Mouse (Mus musculus): ENCODE results near the gene Dctn2. TPM values are rescaled to one million over a fixed set of nuclear protein-coding genes. Genes with fewer than 3 reads are reported as not detected.

Gene Dctn2
- polyA plus RNA-seq (2014; fragmentation: Nextera tagmentation; extraction: Ambion mirVana), result 286 and 300 TPM in 2 replicates

- ATAC-seq (peak; percentile 96), DNase-seq (ENCODE audit: low spot score) (peak; percentile 98)
- Histone ChIP-seq H3K4me1 (ENCODE audit: control insufficient read depth, insufficient read depth, low read length) (peaks cover 11% of the 10 kb centered on the region; the same call in 1 of the 2 replicates), H3K27me3 (replicated peaks; ENCODE audit: control insufficient read depth, insufficient read depth, low read length) (no peaks in the 10 kb centered on the region), H3K4me3 (ENCODE audit: low read depth, low read length) (peak within 1 kb of the TSS; percentile 97), H3K4me2 (ENCODE audit: low read length) (peak within 1 kb of the TSS; percentile 83), H3K9ac (ENCODE audit: low read length) (peak within 1 kb of the TSS; percentile 99), H3K27ac (ENCODE audit: low read depth, low read length) (peak within 1 kb of the TSS; percentile 90), H3K36me3 (ENCODE audit: control insufficient read depth, insufficient read depth, low read length) (peaks cover 29% of the 10 kb centered on the region), H3K9me3 (replicated peaks; ENCODE audit: control insufficient read depth, low read length) (no peaks in the 10 kb centered on the region)
- WGBS, result under 1% methylated on average over 64 of the region's 70 CpGs
Measured at GRCm38 (mm10) chr10:127266112-127267091, at the start of gene Dctn2. Gene Dctn2 (plus strand): TSS chr10:127266368.

- Histone ChIP-seq H3K27me3 (replicated peaks; ENCODE audit: control insufficient read depth, insufficient read depth, low read length) (no peaks in the 10 kb centered on the region), H3K4me3 (ENCODE audit: low read depth, low read length) (no peak overlapping the region), H3K9me3 (replicated peaks; ENCODE audit: control insufficient read depth, low read length) (no peaks in the 10 kb centered on the region), H3K4me1 (ENCODE audit: control insufficient read depth, insufficient read depth, low read length) (no peaks in the 10 kb centered on the region), H3K36me3 (ENCODE audit: control insufficient read depth, insufficient read depth, low read length) (no peaks in the 10 kb centered on the region), H3K27ac (ENCODE audit: low read depth, low read length) (no peak overlapping the region), H3K4me2 (ENCODE audit: low read length) (no peak overlapping the region), H3K9ac (ENCODE audit: low read length) (no peak overlapping the region)
- DNase-seq (ENCODE audit: low spot score) (no peak), ATAC-seq (no peak)
- WGBS, result 97% methylated on average over 11 of the region's 11 CpGs
Measured at GRCm38 (mm10) chr10:127216456-127216855, 49.7 kb upstream of the Dctn2 start.

- Histone ChIP-seq H3K9ac (ENCODE audit: low read length) (no peak overlapping the region), H3K27me3 (replicated peaks; ENCODE audit: control insufficient read depth, insufficient read depth, low read length) (no peaks in the 10 kb centered on the region), H3K36me3 (ENCODE audit: control insufficient read depth, insufficient read depth, low read length) (no peaks in the 10 kb centered on the region), H3K9me3 (replicated peaks; ENCODE audit: control insufficient read depth, low read length) (no peaks in the 10 kb centered on the region), H3K4me3 (ENCODE audit: low read depth, low read length) (no peak overlapping the region), H3K4me1 (ENCODE audit: control insufficient read depth, insufficient read depth, low read length) (no peaks in the 10 kb centered on the region), H3K4me2 (ENCODE audit: low read length) (no peak overlapping the region), H3K27ac (ENCODE audit: low read depth, low read length) (no peak overlapping the region)
- DNase-seq (ENCODE audit: low spot score), result no peak
- no peak for ATAC-seq
Measured at GRCm38 (mm10) chr10:127217177-127217576, 49.0 kb upstream of the Dctn2 start.

- H3K27me3 ChIP-seq (replicated peaks; ENCODE audit: control insufficient read depth, insufficient read depth, low read length), result no peaks in the 10 kb centered on the region
- no peak overlapping the region for H3K4me2 ChIP-seq (ENCODE audit: low read length)
- WGBS, result 91% methylated on average over 2 of the region's 2 CpGs
- no peak for DNase-seq (ENCODE audit: low spot score)
- H3K36me3 ChIP-seq (ENCODE audit: control insufficient read depth, insufficient read depth, low read length), result no peaks in the 10 kb centered on the region
- no peak overlapping the region for H3K27ac ChIP-seq (ENCODE audit: low read depth, low read length)
- H3K9ac ChIP-seq (ENCODE audit: low read length), result no peak overlapping the region
- no peaks in the 10 kb centered on the region for H3K9me3 ChIP-seq (replicated peaks; ENCODE audit: control insufficient read depth, low read length)
- no peak overlapping the region for H3K4me3 ChIP-seq (ENCODE audit: low read depth, low read length)
- ATAC-seq, result no peak
- H3K4me1 ChIP-seq (ENCODE audit: control insufficient read depth, insufficient read depth, low read length), result no peaks in the 10 kb centered on the region
Measured at GRCm38 (mm10) chr10:127218339-127218738, 47.8 kb upstream of the Dctn2 start.

DNA sequence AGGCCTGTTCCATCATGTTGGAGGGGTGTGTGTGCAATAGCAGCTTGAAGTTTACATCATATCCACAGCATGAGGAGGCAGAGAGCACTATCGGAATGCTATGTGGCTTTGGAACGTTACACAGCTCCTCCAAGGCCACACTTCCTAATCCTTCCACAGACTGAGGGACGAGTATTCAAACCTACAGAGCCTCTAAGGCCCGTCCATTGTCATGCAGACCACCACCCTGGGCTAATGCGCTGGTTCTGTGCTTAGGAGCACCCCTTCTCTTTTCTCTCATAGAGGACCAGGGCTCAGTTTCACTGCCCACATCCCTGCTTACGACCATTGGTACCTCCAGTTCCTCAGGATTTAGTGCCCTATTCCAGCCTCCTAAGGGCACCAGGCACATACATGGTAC, 41.0 kb upstream of the Dctn2 start:
- DNase-seq (ENCODE audit: low spot score) (no peak), ATAC-seq (no peak)
- Histone ChIP-seq H3K27me3 (replicated peaks; ENCODE audit: control insufficient read depth, insufficient read depth, low read length) (no peaks in the 10 kb centered on the region), H3K9me3 (replicated peaks; ENCODE audit: control insufficient read depth, low read length) (no peaks in the 10 kb centered on the region), H3K27ac (ENCODE audit: low read depth, low read length) (no peak overlapping the region), H3K4me1 (ENCODE audit: control insufficient read depth, insufficient read depth, low read length) (no peaks in the 10 kb centered on the region), H3K4me3 (ENCODE audit: low read depth, low read length) (no peak overlapping the region), H3K4me2 (ENCODE audit: low read length) (no peak overlapping the region), H3K36me3 (ENCODE audit: control insufficient read depth, insufficient read depth, low read length) (peaks cover 31% of the 10 kb centered on the region), H3K9ac (ENCODE audit: low read length) (no peak overlapping the region)
- 28% methylated on average over 6 of the region's 6 CpGs for WGBS

GRCm38 (mm10) chr10:127225732-127226131, 40.4 kb upstream of the Dctn2 start:
- 33% methylated on average over 10 of the region's 10 CpGs for WGBS
- no peak for ATAC-seq
- Histone ChIP-seq H3K4me3 (ENCODE audit: low read depth, low read length) (no peak overlapping the region), H3K36me3 (ENCODE audit: control insufficient read depth, insufficient read depth, low read length) (peaks cover 36% of the 10 kb centered on the region), H3K4me1 (ENCODE audit: control insufficient read depth, insufficient read depth, low read length) (no peaks in the 10 kb centered on the region), H3K9me3 (replicated peaks; ENCODE audit: control insufficient read depth, low read length) (no peaks in the 10 kb centered on the region), H3K27ac (ENCODE audit: low read depth, low read length) (no peak overlapping the region), H3K9ac (ENCODE audit: low read length) (no peak overlapping the region), H3K4me2 (ENCODE audit: low read length) (no peak overlapping the region), H3K27me3 (replicated peaks; ENCODE audit: control insufficient read depth, insufficient read depth, low read length) (no peaks in the 10 kb centered on the region)
- no peak for DNase-seq (ENCODE audit: low spot score)

GRCm38 (mm10) chr10:127226318-127226895, 39.8 kb upstream of the Dctn2 start:
- 75% methylated on average over 8 of the region's 8 CpGs for whole genome bisulfite sequencing

GRCm38 (mm10) chr10:127227163-127227562, 39.0 kb upstream of the Dctn2 start:
- 82% methylated on average over 8 of the region's 8 CpGs for WGBS
- no peak overlapping the region for H3K27ac ChIP-seq (ENCODE audit: low read depth, low read length)
- H3K9me3 ChIP-seq (replicated peaks; ENCODE audit: control insufficient read depth, low read length), result no peaks in the 10 kb centered on the region
- DNase-seq (ENCODE audit: low spot score) (no peak), ATAC-seq (no peak)
- no peaks in the 10 kb centered on the region for H3K4me1 ChIP-seq (ENCODE audit: control insufficient read depth, insufficient read depth, low read length)
- H3K4me3 ChIP-seq (ENCODE audit: low read depth, low read length), result no peak overlapping the region
- no peaks in the 10 kb centered on the region for H3K27me3 ChIP-seq (replicated peaks; ENCODE audit: control insufficient read depth, insufficient read depth, low read length)
- H3K36me3 ChIP-seq (ENCODE audit: control insufficient read depth, insufficient read depth, low read length), result peaks cover 49% of the 10 kb centered on the region
- H3K4me2 ChIP-seq (ENCODE audit: low read length), result no peak overlapping the region
- no peak overlapping the region for H3K9ac ChIP-seq (ENCODE audit: low read length)

More at GRCm38 (mm10) chr10:127226318-127226895, 39.8 kb upstream of the Dctn2 start:
- no peak overlapping the region for H3K9ac ChIP-seq (ENCODE audit: low read length)
- no peak overlapping the region for H3K27ac ChIP-seq (ENCODE audit: low read depth, low read length)
- no peak for ATAC-seq
- H3K4me1 ChIP-seq (ENCODE audit: control insufficient read depth, insufficient read depth, low read length), result no peaks in the 10 kb centered on the region
- H3K9me3 ChIP-seq (replicated peaks; ENCODE audit: control insufficient read depth, low read length), result no peaks in the 10 kb centered on the region
- no peaks in the 10 kb centered on the region for H3K27me3 ChIP-seq (replicated peaks; ENCODE audit: control insufficient read depth, insufficient read depth, low read length)
- peaks cover 42% of the 10 kb centered on the region for H3K36me3 ChIP-seq (ENCODE audit: control insufficient read depth, insufficient read depth, low read length)
- no peak for DNase-seq (ENCODE audit: low spot score)
- no peak overlapping the region for H3K4me3 ChIP-seq (ENCODE audit: low read depth, low read length)
- H3K4me2 ChIP-seq (ENCODE audit: low read length), result no peak overlapping the region

- WGBS, result 24% methylated on average over 4 of the region's 4 CpGs
- Histone ChIP-seq H3K27ac (ENCODE audit: low read depth, low read length) (no peak overlapping the region), H3K9me3 (replicated peaks; ENCODE audit: control insufficient read depth, low read length) (no peaks in the 10 kb centered on the region), H3K9ac (ENCODE audit: low read length) (no peak overlapping the region), H3K36me3 (ENCODE audit: control insufficient read depth, insufficient read depth, low read length) (peaks cover 65% of the 10 kb centered on the region), H3K4me1 (ENCODE audit: control insufficient read depth, insufficient read depth, low read length) (no peaks in the 10 kb centered on the region), H3K27me3 (replicated peaks; ENCODE audit: control insufficient read depth, insufficient read depth, low read length) (no peaks in the 10 kb centered on the region), H3K4me3 (ENCODE audit: low read depth, low read length) (no peak overlapping the region), H3K4me2 (ENCODE audit: low read length) (no peak overlapping the region)
- ATAC-seq (peak; percentile 54; the same call in 1 of the 2 replicates), DNase-seq (ENCODE audit: low spot score) (peak; percentile 79)
Measured at GRCm38 (mm10) chr10:127228897-127229296, 37.3 kb upstream of the Dctn2 start.
